Mouse (Mus musculus) intestine, embryonic 15.5 days (tissue): ENCODE data around the gene Gm28827. TPM values are rescaled to one million over a fixed set of nuclear protein-coding genes. Genes with fewer than 3 reads are reported as not detected.
"Not testable (repeated sequence)": the region's sequence is repeated elsewhere in the genome, so short reads cannot be mapped to it uniquely, and the experiment has no call there.

Source experiments
- ATAC-seq: fragments of 200-750 bp; cut with Nextera tagmentation; 2 replicates; pipeline ENCODE4 v1.8.0; 2017; ENCODE audit warnings: moderate TSS enrichment, moderate library complexity
- H3K27ac ChIP-seq: fragments of 300-500 bp; sonication (generic); 2 replicates; pipeline ENCODE4 v1.5.1; 2015; ENCODE audit warnings: mild to moderate bottlenecking, inconsistent platforms
- H3K27me3 ChIP-seq: fragments of 300-500 bp; sonication (generic); replicated peaks from 2 replicates; pipeline ENCODE4 v1.6.1; 2015; ENCODE audit warnings: inconsistent platforms
- H3K36me3 ChIP-seq: fragments of 300-500 bp; sonication (generic); 2 replicates; pipeline ENCODE4 v1.6.1; 2015; ENCODE audit warnings: inconsistent platforms
- H3K4me1 ChIP-seq: fragments of 300-500 bp; sonication (generic); replicated peaks from 2 replicates; pipeline ENCODE4 v1.6.1; 2015; ENCODE audit warnings: inconsistent platforms
- H3K4me2 ChIP-seq: fragments of 300-500 bp; sonication (generic); replicated peaks from 2 replicates; pipeline ENCODE4 v1.6.1; 2015; ENCODE audit warnings: mild to moderate bottlenecking, inconsistent platforms
- H3K4me3 ChIP-seq: fragments of 300-500 bp; sonication (generic); replicated peaks from 2 replicates; pipeline ENCODE4 v1.5.1; 2015; ENCODE audit warnings: inconsistent platforms
- H3K9ac ChIP-seq: fragments of 300-500 bp; sonication (generic); 2 replicates; pipeline ENCODE4 v1.6.1; 2015; ENCODE audit warnings: inconsistent platforms
- H3K9me3 ChIP-seq: fragments of 300-500 bp; sonication (generic); 2 replicates; pipeline ENCODE4 v1.6.1; 2016; ENCODE audit warnings: inconsistent platforms
- WGBS: fragments of 180-500 bp; shearing (Covaris S2); methylation state at CpG from one replicate; pipeline ENCODE4 v1.1.7; 2015; 5-methylcytosine and 5-hydroxymethylcytosine counted together
- polyA plus RNA-seq: library from polyadenylated mRNA; unstranded; fragments of >200 nt; fragmentation: Nextera tagmentation; extraction: Ambion mirVana; gene quantifications from 2 replicates; pipeline ENCODE4 v1.2.1, GENCODE M21; 2015

Gm28827 gene
- polyA plus RNA-seq: not detected in 2 replicates

DNA sequence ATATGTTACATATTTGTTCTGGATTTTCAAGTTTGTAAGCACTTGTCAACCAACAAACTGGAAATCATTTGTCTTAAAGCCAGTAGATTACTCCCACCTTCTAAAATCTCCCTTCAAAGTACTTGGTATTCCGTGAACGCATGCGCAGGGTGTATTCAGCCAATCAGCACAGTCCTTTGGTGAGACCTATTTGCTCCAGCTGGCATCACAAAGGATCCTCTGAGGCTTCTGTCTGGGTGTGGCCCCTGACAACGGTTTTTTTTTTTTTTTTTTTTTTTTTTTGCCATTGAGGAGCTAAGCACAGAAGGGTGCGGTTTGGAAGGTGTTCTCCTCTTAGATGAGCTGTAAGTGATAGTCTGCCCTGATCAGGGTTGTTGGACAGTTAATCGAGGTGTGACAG is at the start of gene Gm28827:
Gene Gm28827, plus strand, starts transcription at position 301 of the 400 bp plus-strand sequence.
- not testable (repeated sequence) for H3K27me3 ChIP-seq, ATAC-seq
- no CpG with 5 or more reads among the region's 6 CpGs for whole genome bisulfite sequencing

More for the DNA sequence above, at the start of gene Gm28827:
- H3K4me3 ChIP-seq, H3K4me1 ChIP-seq, H3K27ac ChIP-seq, H3K4me2 ChIP-seq, H3K36me3 ChIP-seq, H3K9me3 ChIP-seq, H3K9ac ChIP-seq: not testable (repeated sequence)
